Mouse (Mus musculus): Measurements from ENCODE around the gene Trrap. TPM values are rescaled to one million over a fixed set of nuclear protein-coding genes. Genes with fewer than 3 reads are reported as not detected.

The Trrap gene
- polyA plus RNA-seq, 1 experiment: 60.3 TPM

DNA sequence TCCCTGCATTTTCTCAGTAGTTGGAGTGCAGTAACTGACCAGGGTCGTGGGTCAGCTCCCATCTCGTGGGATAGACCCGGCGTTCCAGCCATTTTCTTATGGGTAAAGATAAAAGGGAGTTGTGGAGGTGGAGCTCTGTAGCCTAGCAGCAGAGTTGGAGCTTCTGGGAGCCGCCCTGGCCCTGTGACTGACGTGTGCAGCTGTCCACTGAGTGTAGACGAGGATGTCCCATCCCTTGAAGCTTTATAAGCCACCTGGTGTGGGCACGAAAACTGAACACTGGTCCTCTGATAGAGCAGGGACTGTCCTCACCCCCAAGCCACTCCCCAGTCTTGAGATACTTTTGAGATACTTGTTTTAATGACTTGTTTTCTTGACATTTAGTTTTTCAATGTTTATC, 13.1 kb downstream of the Trrap start:
- Histone ChIP-seq H3K27me3 (ENCODE audit: control insufficient read depth, insufficient read depth, low read length) (no peaks in the 10 kb centered on the region), H3K4me3 (ENCODE audit: low read depth, low read length) (no peak overlapping the region), H3K4me1 (ENCODE audit: control insufficient read depth, insufficient read depth, insufficient read length, low read length) (no peaks in the 10 kb centered on the region), H3K27ac (ENCODE audit: insufficient read depth, low read depth, low read length) (no peak overlapping the region), H3K36me3 (ENCODE audit: control insufficient read depth, insufficient read depth, low read length) (peaks cover 64% of the 10 kb centered on the region)
- 78% methylated on average over 8 of the region's 8 CpGs for WGBS
- no peak for TF ChIP-seq CTCF (IDR thresholded peaks at IDR 0.05; ENCODE audit: extremely low read depth, insufficient read length, insufficient replicate concordance, low read depth, low read length)
- no peak for TF ChIP-seq POLR2A (IDR thresholded peaks at IDR 0.05; ENCODE audit: low read depth, low read length)

DNA sequence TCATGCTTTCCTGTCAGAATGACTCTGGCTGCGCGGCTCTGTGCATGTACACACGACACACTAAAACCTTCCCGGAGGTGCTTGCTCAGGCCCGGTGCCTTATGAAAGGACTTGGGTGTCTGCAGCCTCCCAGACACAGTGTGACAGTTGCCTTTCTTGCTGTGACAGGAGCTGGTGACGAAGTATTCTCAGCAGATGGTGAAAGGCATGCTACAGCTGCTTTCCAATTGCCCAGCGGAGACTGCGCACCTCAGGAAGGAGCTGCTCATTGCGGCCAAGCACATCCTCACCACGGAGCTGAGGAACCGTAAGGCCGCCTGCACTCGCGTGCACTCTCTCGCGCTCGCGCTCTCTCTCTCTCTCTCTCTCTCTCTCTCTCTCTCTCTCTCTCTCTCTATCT, 18.9 kb downstream of the Trrap start:
- H3K27me3 ChIP-seq (ENCODE audit: control insufficient read depth, insufficient read depth, low read length): no peaks in the 10 kb centered on the region
- peaks cover 77% of the 10 kb centered on the region for H3K36me3 ChIP-seq (ENCODE audit: control insufficient read depth, insufficient read depth, low read length)
- H3K4me1 ChIP-seq (ENCODE audit: control insufficient read depth, insufficient read depth, insufficient read length, low read length): no peaks in the 10 kb centered on the region
- TF ChIP-seq POLR2A (IDR thresholded peaks at IDR 0.05; ENCODE audit: low read depth, low read length) (no peak), CTCF (IDR thresholded peaks at IDR 0.05; ENCODE audit: extremely low read depth, insufficient read length, insufficient replicate concordance, low read depth, low read length) (no peak)
- no peak overlapping the region for H3K27ac ChIP-seq (ENCODE audit: insufficient read depth, low read depth, low read length)
- 96% methylated on average over 18 of the region's 18 CpGs for WGBS
- H3K4me3 ChIP-seq (ENCODE audit: low read depth, low read length): no peak overlapping the region

DNA sequence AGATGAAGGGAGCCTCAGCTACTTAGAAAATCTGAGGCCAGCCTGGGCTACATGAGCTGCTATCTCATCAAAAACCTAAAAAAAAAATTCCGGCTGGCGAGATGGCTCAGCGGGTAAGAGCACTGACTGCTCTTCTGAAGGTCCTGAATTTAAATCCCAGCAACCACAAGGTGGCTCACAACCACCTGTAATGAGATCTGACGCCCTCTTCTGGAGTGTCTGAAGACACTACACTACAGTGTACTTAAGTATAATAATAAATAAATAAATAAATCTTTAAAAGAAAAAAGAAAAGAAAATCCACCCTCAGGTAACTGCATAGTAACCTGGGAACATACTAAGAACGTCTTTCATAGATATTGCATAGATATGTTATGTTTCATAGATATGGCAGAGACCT, 25.8 kb downstream of the Trrap start:
- no peak overlapping the region for H3K27ac ChIP-seq (ENCODE audit: insufficient read depth, low read depth, low read length)
- H3K4me3 ChIP-seq (ENCODE audit: low read depth, low read length): no peak overlapping the region
- no peaks in the 10 kb centered on the region for H3K4me1 ChIP-seq (ENCODE audit: control insufficient read depth, insufficient read depth, insufficient read length, low read length)
- TF ChIP-seq POLR2A (IDR thresholded peaks at IDR 0.05; ENCODE audit: low read depth, low read length) (no peak), CTCF (IDR thresholded peaks at IDR 0.05; ENCODE audit: extremely low read depth, insufficient read length, insufficient replicate concordance, low read depth, low read length) (no peak)
- 89% methylated on average over 5 of the region's 5 CpGs for WGBS
- peaks cover 81% of the 10 kb centered on the region for H3K36me3 ChIP-seq (ENCODE audit: control insufficient read depth, insufficient read depth, low read length)
- no peaks in the 10 kb centered on the region for H3K27me3 ChIP-seq (ENCODE audit: control insufficient read depth, insufficient read depth, low read length)

DNA sequence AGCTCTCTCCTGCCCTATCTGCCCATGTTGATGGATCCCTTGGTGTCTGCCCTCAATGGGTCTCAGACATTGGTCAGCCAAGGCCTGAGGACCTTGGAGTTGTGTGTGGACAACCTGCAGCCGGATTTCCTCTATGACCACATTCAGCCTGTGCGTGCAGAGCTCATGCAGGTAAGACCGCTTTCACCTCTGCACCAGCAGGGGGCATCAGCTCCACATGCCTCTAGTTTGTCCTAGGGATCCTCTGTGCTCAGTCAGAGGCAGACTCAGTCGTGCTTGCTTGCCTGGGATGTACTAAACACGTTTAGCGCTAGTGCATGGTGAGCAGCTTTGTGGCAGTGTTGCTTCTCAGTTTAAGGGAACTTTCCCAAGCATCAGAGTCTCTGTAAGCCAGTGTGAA, 27.2 kb downstream of the Trrap start:
- TF ChIP-seq CTCF (IDR thresholded peaks at IDR 0.05; ENCODE audit: extremely low read depth, insufficient read length, insufficient replicate concordance, low read depth, low read length): peak; percentile 47; the same call in 1 of the 2 replicates
- no peak for TF ChIP-seq POLR2A (IDR thresholded peaks at IDR 0.05; ENCODE audit: low read depth, low read length)
- Histone ChIP-seq H3K27me3 (ENCODE audit: control insufficient read depth, insufficient read depth, low read length) (no peaks in the 10 kb centered on the region), H3K4me1 (ENCODE audit: control insufficient read depth, insufficient read depth, insufficient read length, low read length) (no peaks in the 10 kb centered on the region), H3K27ac (ENCODE audit: insufficient read depth, low read depth, low read length) (no peak overlapping the region), H3K4me3 (ENCODE audit: low read depth, low read length) (no peak overlapping the region), H3K36me3 (ENCODE audit: control insufficient read depth, insufficient read depth, low read length) (peaks cover 81% of the 10 kb centered on the region)
- WGBS: 70% methylated on average over 6 of the region's 6 CpGs

DNA sequence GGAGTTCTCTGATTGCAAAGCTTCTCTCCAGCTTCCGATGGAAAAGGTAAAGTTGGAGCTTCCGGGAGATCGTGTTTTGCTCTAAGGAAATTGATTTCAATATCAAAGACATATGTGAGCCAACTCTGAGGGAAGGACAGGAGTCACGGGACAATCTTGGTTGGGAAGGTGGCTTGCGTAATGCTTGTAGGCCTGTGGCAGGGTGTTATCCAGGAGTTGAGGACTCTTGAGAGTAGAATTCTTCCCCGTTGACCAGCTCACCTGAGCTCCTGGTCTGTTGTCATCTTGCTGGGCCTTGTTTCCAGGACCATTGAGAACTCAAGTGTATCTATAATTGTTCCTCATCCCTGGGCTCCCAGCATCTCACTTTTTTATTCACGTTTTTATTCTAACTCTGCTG, 29.6 kb downstream of the Trrap start:
- Histone ChIP-seq H3K36me3 (ENCODE audit: control insufficient read depth, insufficient read depth, low read length) (peaks cover 82% of the 10 kb centered on the region), H3K4me3 (ENCODE audit: low read depth, low read length) (no peak overlapping the region), H3K27ac (ENCODE audit: insufficient read depth, low read depth, low read length) (no peak overlapping the region), H3K27me3 (ENCODE audit: control insufficient read depth, insufficient read depth, low read length) (no peaks in the 10 kb centered on the region), H3K4me1 (ENCODE audit: control insufficient read depth, insufficient read depth, insufficient read length, low read length) (no peaks in the 10 kb centered on the region)
- WGBS: 92% methylated on average over 7 of the region's 7 CpGs
- TF ChIP-seq POLR2A (IDR thresholded peaks at IDR 0.05; ENCODE audit: low read depth, low read length): no peak
- no peak for TF ChIP-seq CTCF (IDR thresholded peaks at IDR 0.05; ENCODE audit: extremely low read depth, insufficient read length, insufficient replicate concordance, low read depth, low read length)

DNA sequence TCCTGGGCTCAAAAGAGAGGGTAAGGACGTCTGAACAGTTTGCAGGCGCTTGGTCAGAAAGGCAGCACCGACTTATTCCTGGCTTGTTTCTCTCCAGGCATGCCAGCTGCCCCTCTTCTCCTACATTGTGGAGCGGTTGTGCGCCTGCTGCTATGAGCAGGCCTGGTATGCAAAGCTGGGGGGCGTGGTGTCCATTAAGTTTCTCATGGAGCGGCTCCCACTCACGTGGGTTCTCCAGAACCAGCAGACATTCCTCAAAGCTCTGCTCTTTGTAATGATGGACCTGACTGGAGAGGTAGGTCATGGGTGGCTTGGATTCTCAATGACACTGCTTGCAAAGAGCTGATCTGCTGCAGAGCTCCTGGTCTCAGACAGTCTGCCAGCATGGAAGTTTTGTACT, 35.5 kb downstream of the Trrap start:
- no peaks in the 10 kb centered on the region for H3K27me3 ChIP-seq (ENCODE audit: control insufficient read depth, insufficient read depth, low read length)
- 94% methylated on average over 8 of the region's 8 CpGs for whole genome bisulfite sequencing
- peaks cover 87% of the 10 kb centered on the region for H3K36me3 ChIP-seq (ENCODE audit: control insufficient read depth, insufficient read depth, low read length)
- TF ChIP-seq POLR2A (IDR thresholded peaks at IDR 0.05; ENCODE audit: low read depth, low read length): no peak
- H3K4me1 ChIP-seq (ENCODE audit: control insufficient read depth, insufficient read depth, insufficient read length, low read length): no peaks in the 10 kb centered on the region
- H3K27ac ChIP-seq (ENCODE audit: insufficient read depth, low read depth, low read length): no peak overlapping the region
- H3K4me3 ChIP-seq (ENCODE audit: low read depth, low read length): no peak overlapping the region

DNA sequence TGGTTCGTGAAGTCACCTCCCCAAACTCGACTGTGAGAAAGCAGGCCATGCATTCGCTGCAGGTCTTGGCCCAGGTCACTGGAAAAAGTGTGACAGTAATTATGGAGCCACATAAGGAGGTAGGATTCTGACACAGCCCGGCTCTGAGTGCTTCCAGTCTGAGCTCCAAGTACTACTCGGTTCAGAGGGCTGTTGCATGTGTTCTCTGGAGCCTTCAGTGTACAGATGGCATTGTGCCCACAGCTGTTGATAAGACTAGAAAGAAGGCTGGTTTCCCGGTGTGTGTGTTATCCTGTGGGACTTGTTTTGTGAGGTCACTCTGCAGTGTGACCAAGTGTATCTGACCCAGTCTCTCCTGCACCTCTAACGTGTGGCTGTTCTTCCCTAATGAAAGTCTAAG, 36.6 kb downstream of the Trrap start:
- 67% methylated on average over 7 of the region's 7 CpGs for WGBS
- no peak overlapping the region for H3K27ac ChIP-seq (ENCODE audit: insufficient read depth, low read depth, low read length)
- H3K27me3 ChIP-seq (ENCODE audit: control insufficient read depth, insufficient read depth, low read length): no peaks in the 10 kb centered on the region
- no peak overlapping the region for H3K4me3 ChIP-seq (ENCODE audit: low read depth, low read length)
- H3K4me1 ChIP-seq (ENCODE audit: control insufficient read depth, insufficient read depth, insufficient read length, low read length): no peaks in the 10 kb centered on the region
- H3K36me3 ChIP-seq (ENCODE audit: control insufficient read depth, insufficient read depth, low read length): peaks cover 82% of the 10 kb centered on the region
- TF ChIP-seq CTCF (IDR thresholded peaks at IDR 0.05; ENCODE audit: extremely low read depth, insufficient read length, insufficient replicate concordance, low read depth, low read length) (no peak), POLR2A (IDR thresholded peaks at IDR 0.05; ENCODE audit: low read depth, low read length) (no peak)

DNA sequence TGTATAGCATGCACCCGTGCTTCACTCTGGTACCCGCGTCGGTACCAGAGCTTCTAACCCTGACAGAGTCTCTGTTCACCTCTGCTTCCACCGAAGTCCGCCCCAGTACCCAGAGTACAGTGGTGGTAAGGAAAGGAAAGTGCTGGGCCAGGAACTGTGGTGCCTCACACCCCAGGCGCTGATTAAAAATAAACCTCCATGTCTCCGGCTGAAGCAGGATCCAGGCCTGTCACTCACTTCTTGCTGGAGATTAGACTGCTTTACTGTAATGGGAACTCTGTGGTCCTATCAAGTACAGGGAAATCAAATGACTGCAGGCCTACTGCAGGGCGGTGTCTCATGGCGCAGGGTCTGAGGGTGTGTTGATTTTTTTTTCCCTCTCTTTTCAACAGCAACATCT, 39.4 kb downstream of the Trrap start:
- Histone ChIP-seq H3K4me1 (ENCODE audit: control insufficient read depth, insufficient read depth, insufficient read length, low read length) (no peaks in the 10 kb centered on the region), H3K27me3 (ENCODE audit: control insufficient read depth, insufficient read depth, low read length) (no peaks in the 10 kb centered on the region), H3K4me3 (ENCODE audit: low read depth, low read length) (no peak overlapping the region), H3K36me3 (ENCODE audit: control insufficient read depth, insufficient read depth, low read length) (peaks cover 77% of the 10 kb centered on the region), H3K27ac (ENCODE audit: insufficient read depth, low read depth, low read length) (no peak overlapping the region)
- TF ChIP-seq POLR2A (IDR thresholded peaks at IDR 0.05; ENCODE audit: low read depth, low read length) (no peak), CTCF (IDR thresholded peaks at IDR 0.05; ENCODE audit: extremely low read depth, insufficient read length, insufficient replicate concordance, low read depth, low read length) (no peak)
- WGBS: 95% methylated on average over 10 of the region's 10 CpGs

All from small intestine, adult 2 months (tissue).